Mouse (Mus musculus): ENCODE measurements around the gene Ppp1r9b. TPM values are rescaled to one million over a fixed set of nuclear protein-coding genes. Genes with fewer than 3 reads are reported as not detected.

Ppp1r9b gene
- polyA plus RNA-seq, 1 experiment = 112 TPM

DNA sequence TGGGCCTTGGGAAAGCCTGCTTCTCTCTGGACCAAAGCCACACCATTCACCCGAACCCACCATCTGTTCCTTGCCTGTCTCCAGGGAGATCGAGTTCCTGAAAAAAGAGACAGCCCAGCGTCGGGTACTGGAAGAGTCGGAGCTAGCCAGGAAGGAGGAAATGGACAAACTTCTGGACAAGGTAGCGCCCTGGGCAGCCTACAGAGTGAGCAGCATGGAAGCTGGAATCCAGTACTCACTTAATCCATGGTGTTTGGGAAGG is 14.0 kb downstream of the Ppp1r9b start:
- DNase-seq = no peak
- Histone ChIP-seq H3K27ac (ENCODE audit: control insufficient read depth, insufficient read depth, low read length) (no peak overlapping the region), H3K27me3 (ENCODE audit: control insufficient read depth, insufficient read depth, low read length) (peaks cover 12% of the 10 kb centered on the region), H3K4me1 (replicated peaks; ENCODE audit: control insufficient read depth, insufficient read depth, low read length) (peaks cover 31% of the 10 kb centered on the region), H3K4me3 (ENCODE audit: control insufficient read depth, insufficient read depth, low read length) (no peak overlapping the region), H3K36me3 (ENCODE audit: control insufficient read depth, insufficient read depth, low read length) (peaks cover 37% of the 10 kb centered on the region)
- TF ChIP-seq POLR2A (IDR thresholded peaks at IDR 0.05; ENCODE audit: control insufficient read depth, extremely low read depth, insufficient read depth, low read length, poor library complexity) = no peak
- no peak for TF ChIP-seq CTCF (IDR thresholded peaks at IDR 0.05; ENCODE audit: borderline replicate concordance, control insufficient read depth, extremely low read depth, insufficient read depth, low read length, poor library complexity)
- WGBS = 92% methylated on average over 6 of the region's 6 CpGs

DNA sequence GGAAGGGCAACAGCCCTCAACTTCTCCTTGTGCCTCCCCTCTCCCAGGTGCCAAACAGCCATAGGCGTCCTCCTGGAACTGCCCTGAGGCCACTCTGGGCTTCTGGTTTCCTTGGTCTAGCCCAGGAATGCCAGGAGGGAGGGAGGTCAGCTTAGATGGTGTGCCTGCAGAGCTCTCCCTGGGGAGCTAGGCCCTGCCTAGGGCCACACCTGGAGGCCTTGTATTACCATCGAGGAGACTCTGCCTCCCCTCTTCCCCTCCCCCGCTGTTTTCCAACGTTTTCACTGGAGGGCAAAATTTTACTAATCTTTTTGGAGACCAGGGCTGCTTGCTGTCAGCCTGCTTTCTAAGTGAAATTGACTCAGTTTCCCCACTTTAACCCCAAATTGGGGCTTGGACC is 15.2 kb downstream of the Ppp1r9b start:
- no peak overlapping the region for H3K27ac ChIP-seq (ENCODE audit: control insufficient read depth, insufficient read depth, low read length)
- WGBS = 50% methylated on average over 4 of the region's 4 CpGs

DNA sequence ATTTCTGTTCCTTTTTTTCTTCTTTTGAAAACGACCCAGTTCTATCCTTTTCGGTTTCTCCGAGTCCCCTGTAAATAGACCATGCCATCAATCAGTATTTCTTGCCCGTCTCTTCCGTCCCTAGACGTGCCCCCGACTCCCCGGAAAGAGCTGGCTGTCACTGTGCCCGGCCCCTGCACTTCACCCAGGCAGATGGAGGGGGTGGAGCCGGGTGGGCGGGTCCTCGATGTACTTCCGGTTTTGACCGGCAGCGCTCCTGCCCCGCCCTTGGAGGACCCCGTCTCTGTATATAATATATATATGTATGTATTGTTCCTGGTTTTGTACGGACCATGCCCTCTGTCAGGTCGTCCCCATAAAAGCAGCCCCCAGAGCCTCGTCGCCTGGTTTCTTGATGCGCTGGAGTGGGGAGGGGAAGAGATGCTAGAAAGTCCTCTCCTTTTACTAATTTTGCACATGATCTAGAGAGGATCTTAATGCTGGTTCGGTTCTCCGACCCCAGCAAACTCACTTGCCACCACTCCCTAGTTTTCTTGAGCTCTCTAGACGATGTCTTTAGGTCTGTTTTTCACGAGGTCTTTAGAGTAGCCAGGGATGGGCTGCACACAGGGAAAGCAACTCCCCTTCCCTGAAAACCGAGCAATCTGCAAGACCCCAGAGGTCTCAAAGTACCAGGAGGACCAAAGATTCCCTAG is 15.8 kb downstream of the Ppp1r9b start:
- peaks cover 16% of the 10 kb centered on the region for H3K27me3 ChIP-seq (ENCODE audit: control insufficient read depth, insufficient read depth, low read length)
- H3K4me1 ChIP-seq (replicated peaks; ENCODE audit: control insufficient read depth, insufficient read depth, low read length) = peaks cover 18% of the 10 kb centered on the region
- peaks cover 27% of the 10 kb centered on the region for H3K36me3 ChIP-seq (ENCODE audit: control insufficient read depth, insufficient read depth, low read length)
- peak overlapping the region; percentile 21 for H3K4me3 ChIP-seq (ENCODE audit: control insufficient read depth, insufficient read depth, low read length)
- DNase-seq = peak; percentile 81
- 2% methylated on average over 27 of the region's 27 CpGs for WGBS
- no peak for TF ChIP-seq POLR2A (IDR thresholded peaks at IDR 0.05; ENCODE audit: control insufficient read depth, extremely low read depth, insufficient read depth, low read length, poor library complexity)
- TF ChIP-seq CTCF (IDR thresholded peaks at IDR 0.05; ENCODE audit: borderline replicate concordance, control insufficient read depth, extremely low read depth, insufficient read depth, low read length, poor library complexity) = no peak
- no peak overlapping the region for H3K27ac ChIP-seq (ENCODE audit: control insufficient read depth, insufficient read depth, low read length)

More for the DNA sequence above, 15.2 kb downstream of the Ppp1r9b start:
- no peak for DNase-seq
- Histone ChIP-seq H3K36me3 (ENCODE audit: control insufficient read depth, insufficient read depth, low read length) (peaks cover 32% of the 10 kb centered on the region), H3K4me1 (replicated peaks; ENCODE audit: control insufficient read depth, insufficient read depth, low read length) (peaks cover 19% of the 10 kb centered on the region), H3K4me3 (ENCODE audit: control insufficient read depth, insufficient read depth, low read length) (no peak overlapping the region), H3K27me3 (ENCODE audit: control insufficient read depth, insufficient read depth, low read length) (peaks cover 16% of the 10 kb centered on the region)
- TF ChIP-seq POLR2A (IDR thresholded peaks at IDR 0.05; ENCODE audit: control insufficient read depth, extremely low read depth, insufficient read depth, low read length, poor library complexity) (no peak), CTCF (IDR thresholded peaks at IDR 0.05; ENCODE audit: borderline replicate concordance, control insufficient read depth, extremely low read depth, insufficient read depth, low read length, poor library complexity) (no peak)

DNA sequence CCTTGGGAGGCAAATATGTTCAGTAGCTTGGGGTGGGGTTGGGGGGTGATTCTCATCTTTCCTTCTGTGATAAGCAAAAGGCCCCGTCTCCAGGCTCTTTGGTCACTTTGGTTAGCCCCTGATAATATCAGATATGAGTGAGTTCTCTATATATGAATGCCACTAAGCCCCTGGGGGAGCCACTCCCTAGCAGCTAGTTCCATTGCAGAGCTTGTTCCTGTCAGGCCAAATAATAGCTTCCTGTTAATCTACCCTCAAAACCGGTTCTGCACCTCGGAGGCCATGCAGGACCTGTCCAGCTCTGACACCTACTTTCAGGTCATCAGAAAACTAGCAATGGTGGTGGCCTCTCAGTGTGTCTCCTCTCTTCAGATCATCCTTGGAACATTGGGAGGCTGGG is 16.6 kb downstream of the Ppp1r9b start:
- Histone ChIP-seq H3K4me1 (replicated peaks; ENCODE audit: control insufficient read depth, insufficient read depth, low read length) (peaks cover 18% of the 10 kb centered on the region), H3K27me3 (ENCODE audit: control insufficient read depth, insufficient read depth, low read length) (peaks cover 16% of the 10 kb centered on the region), H3K36me3 (ENCODE audit: control insufficient read depth, insufficient read depth, low read length) (peaks cover 19% of the 10 kb centered on the region), H3K4me3 (ENCODE audit: control insufficient read depth, insufficient read depth, low read length) (no peak overlapping the region), H3K27ac (ENCODE audit: control insufficient read depth, insufficient read depth, low read length) (no peak overlapping the region)
- TF ChIP-seq POLR2A (IDR thresholded peaks at IDR 0.05; ENCODE audit: control insufficient read depth, extremely low read depth, insufficient read depth, low read length, poor library complexity) (no peak), CTCF (IDR thresholded peaks at IDR 0.05; ENCODE audit: borderline replicate concordance, control insufficient read depth, extremely low read depth, insufficient read depth, low read length, poor library complexity) (no peak)
- DNase-seq = no peak
- WGBS = 20% methylated on average over 3 of the region's 3 CpGs

DNA sequence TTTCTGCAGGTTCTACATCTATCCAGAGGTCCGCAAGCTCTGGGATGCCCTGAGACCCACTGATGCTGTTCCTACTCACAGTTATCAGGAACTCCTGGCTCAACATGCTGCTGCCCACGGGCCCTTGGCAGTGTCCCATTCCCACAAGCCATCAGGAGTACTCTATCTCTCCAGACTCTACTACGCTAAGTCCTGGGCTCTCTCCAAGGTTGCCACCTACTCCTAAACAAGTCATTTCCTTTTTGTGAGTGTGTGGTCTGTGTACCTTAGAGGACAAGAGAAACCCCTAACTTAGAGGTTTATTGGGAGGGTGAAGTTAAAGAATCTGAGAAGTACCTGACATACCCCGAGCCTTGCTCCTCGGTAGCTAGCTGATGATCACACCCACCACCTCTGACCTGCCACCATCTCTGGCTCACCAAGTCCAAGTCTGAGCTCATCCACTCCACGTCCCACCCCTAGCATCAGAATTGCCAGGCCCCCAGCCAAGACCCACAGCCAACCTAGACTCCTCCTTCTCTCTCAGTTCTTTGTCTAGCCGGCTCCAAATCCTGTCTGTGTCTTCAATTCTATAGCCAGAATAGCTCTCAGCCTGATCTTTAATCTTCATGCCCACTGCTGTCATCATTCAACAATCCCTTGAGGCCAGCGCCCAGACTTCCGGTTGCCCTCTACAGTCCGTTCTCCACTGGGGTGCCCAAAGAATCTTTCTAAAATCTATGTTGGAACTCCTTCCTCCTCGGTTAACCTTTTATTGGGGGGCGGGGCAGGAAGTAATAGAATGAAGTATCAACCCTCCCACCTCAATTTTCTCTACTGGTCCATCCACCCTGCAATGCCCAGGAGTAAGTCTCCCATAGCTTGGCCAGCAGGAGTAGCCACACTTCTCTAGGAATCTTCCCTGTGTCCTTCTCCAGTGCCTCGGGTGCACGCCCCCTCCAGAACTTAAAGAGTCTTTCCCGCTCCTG is 18.1 kb downstream of the Ppp1r9b start:
- peaks cover 18% of the 10 kb centered on the region for H3K4me1 ChIP-seq (replicated peaks; ENCODE audit: control insufficient read depth, insufficient read depth, low read length)
- H3K27me3 ChIP-seq (ENCODE audit: control insufficient read depth, insufficient read depth, low read length) = peaks cover 16% of the 10 kb centered on the region
- peaks cover 11% of the 10 kb centered on the region for H3K36me3 ChIP-seq (ENCODE audit: control insufficient read depth, insufficient read depth, low read length)
- WGBS = 31% methylated on average over 15 of the region's 15 CpGs
- no peak overlapping the region for H3K27ac ChIP-seq (ENCODE audit: control insufficient read depth, insufficient read depth, low read length)
- no peak for DNase-seq
- peak overlapping the region; percentile 46 for H3K4me3 ChIP-seq (ENCODE audit: control insufficient read depth, insufficient read depth, low read length)
- TF ChIP-seq CTCF (IDR thresholded peaks at IDR 0.05; ENCODE audit: borderline replicate concordance, control insufficient read depth, extremely low read depth, insufficient read depth, low read length, poor library complexity) = no peak

DNA sequence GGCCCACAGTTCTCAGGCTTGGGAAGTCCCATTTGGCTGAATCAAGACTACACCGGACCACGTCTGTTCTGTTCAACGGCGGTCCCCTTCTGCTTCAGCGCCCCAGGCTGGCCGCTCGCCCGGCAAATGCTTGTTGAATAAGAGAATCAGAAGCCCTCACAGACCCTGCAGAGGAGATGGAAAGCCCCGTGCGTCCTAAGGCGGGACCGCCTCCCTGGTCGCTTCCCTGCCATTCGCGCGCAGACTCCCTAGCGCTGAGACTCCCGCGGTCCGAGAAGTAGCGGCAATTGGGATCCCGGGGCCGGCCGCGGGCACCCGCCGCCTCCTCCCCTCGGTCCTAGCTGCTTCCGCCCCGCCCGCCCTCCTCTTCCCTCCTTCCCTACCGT is 18.8 kb downstream of the Ppp1r9b start, which contains the start of gene Samd14:
Gene Samd14 (plus strand): TSS at position 251 of the 386 bp plus-strand sequence.
- under 1% methylated on average over 30 of the region's 32 CpGs for WGBS
- TF ChIP-seq POLR2A (IDR thresholded peaks at IDR 0.05; ENCODE audit: control insufficient read depth, extremely low read depth, insufficient read depth, low read length, poor library complexity) (no peak), CTCF (IDR thresholded peaks at IDR 0.05; ENCODE audit: borderline replicate concordance, control insufficient read depth, extremely low read depth, insufficient read depth, low read length, poor library complexity) (no peak)
- Histone ChIP-seq H3K4me3 (ENCODE audit: control insufficient read depth, insufficient read depth, low read length) (peak within 1 kb of the TSS; percentile 46), H3K4me1 (replicated peaks; ENCODE audit: control insufficient read depth, insufficient read depth, low read length) (peaks cover 18% of the 10 kb centered on the region), H3K36me3 (ENCODE audit: control insufficient read depth, insufficient read depth, low read length) (peaks cover 9% of the 10 kb centered on the region), H3K27me3 (ENCODE audit: control insufficient read depth, insufficient read depth, low read length) (peaks cover 16% of the 10 kb centered on the region), H3K27ac (ENCODE audit: control insufficient read depth, insufficient read depth, low read length) (no peak within 1 kb of the TSS)
- no peak for DNase-seq
